Mouse (Mus musculus): ENCODE measurements around the gene Lypd6b.

Lypd6b gene

DNA sequence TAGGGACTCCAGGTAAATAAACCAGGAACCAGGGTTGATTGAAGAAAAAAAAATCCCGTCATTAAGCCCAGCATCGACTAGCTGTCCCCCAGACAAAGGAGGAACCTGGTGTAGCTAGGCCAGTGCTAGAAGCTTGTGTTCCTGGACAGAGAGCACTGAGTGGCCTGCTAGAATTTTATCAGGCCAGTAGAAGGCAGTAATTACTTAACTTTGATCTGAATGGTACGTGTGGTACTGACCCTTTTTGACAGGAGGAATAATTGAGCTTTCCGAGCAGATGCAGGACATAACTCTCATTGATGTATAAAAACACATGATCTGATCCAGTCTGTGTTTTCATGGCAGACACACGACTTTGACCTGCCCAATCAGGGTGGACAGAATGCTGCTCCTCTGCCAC is 154.6 kb downstream of the Lypd6b start:
- no peak for DNase-seq (ENCODE audit: low spot score)

DNA sequence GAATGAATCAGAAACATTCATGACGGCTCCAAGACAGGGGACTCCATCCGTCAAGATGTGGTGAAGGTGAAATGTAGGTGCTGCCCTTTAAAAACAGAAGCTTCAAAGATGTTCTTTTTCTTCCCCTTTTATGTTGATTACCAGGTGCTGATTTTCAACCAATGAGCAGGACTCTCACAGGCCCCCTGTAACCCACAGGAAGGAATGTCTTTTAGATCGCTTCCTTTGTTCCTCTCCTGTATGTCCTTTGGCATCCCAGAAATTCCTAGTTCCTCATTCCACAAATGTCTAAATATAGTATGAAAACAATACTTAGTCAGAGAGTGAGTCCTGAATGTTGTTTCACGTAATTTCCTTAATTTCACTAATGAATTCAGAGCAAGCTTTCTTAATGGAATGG is 164.2 kb downstream of the Lypd6b start:
- no peak for DNase-seq (ENCODE audit: low spot score)

DNA sequence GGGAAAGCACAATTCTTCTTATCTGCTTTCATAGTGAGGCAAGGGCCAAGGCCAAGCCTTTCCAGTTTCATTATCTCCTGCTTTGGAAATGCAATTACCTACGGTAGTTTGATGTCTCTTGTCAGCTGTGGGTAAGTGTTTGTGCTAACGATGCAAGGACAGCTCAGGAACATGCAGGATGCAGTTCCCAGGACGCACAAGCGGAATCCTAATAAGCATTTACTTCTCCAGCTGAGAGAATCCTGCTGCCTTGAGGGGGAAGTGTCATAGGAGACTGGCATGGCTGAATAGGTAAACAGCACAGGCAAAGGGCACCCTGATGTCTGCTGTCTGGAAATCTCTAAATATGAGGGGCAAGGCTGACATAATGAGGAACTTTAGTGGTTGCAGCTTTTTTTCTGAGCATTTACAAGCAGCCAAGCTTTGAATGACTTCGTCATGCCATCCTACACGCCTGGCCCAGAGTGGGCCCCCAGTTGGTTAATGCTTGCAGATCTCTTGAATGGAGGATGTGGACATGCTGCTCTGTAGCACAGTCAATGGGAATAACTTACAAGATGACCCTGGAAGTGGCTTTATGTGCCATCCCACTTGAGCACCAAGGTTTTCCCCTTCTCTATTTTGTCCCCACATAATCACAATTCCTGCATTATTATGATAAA is 165.3 kb downstream of the Lypd6b start:
- no peak for DNase-seq (ENCODE audit: low spot score)

DNA sequence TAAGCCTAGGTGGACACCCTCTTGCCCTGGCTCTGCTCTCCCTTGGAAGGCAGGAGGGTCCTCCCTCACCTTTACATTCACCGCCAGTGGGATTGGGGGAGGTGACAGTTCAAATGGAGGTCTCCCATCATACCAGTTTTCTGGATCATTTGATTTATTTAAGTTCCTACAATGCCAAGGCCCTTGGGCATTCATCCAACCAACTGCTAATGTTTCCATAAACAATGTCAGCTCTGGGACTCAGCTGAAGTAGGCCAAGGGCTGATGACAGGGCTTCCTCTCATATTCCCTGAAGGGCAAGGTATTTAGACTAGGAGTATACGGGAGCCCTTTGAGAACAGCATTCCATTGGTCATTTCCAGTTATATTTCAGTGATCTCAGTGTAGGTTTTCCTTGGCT is 170.0 kb downstream of the Lypd6b start:
- no peak for DNase-seq (ENCODE audit: low spot score)

DNA sequence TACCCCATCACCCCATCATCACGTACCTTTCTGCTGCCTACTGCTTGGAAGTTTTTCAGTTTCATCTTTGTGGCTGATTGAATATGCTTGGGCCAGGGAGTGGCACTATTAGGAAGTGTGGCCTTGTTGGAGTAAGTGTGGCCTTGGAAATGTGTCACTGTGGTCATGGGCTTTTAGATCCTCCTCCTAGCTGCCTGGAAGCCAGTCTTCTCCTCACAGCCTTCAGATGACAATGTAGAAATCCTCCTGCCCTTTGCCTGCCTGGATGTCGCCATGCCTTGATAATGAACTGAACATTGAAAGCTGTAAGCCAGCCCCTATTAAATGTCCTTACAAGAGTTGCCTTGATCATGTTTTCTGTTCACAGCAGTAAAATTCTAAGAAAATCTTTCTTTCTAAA is 174.5 kb downstream of the Lypd6b start:
- DNase-seq (ENCODE audit: low spot score) = no peak

DNA sequence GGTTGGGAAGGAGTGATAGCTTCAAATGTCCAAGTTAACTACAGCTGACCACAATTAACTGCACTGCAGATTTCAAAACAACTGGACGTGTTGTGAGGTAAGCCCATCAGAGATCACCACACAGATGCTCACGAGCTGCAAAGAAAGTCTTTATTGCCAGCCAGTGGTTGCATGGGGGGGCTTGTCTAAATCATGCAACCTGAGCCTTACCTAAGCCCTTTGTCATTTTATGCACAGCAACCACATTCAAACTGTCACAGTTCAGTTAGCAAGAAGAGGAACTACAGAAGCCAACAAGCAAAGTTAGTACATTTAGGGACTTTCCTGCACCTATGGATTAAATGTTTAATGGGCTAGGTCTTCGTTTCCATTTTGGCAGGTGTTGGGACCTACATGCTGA is 177.4 kb downstream of the Lypd6b start:
- DNase-seq (ENCODE audit: low spot score) = no peak

DNA sequence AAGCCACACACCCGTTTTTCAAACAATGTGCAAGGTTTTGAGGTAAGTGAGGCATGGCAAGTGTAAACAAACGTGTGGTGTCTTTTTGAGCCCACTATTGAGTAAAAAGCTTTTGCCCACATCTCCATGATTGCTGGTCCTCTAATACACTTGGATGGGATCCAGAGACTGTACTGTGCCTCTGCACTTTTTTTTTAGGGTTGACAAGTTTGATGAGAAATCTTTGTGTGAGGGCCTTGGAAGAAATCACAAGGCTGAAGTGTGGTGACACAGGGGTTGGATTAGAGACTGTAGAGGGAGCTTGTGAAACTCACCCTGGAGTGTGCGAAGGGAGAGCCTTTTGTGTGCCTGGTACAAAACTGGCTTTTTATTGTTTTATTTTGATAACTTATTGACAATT is 180.3 kb downstream of the Lypd6b start:
- no peak for DNase-seq (ENCODE audit: low spot score)

DNA sequence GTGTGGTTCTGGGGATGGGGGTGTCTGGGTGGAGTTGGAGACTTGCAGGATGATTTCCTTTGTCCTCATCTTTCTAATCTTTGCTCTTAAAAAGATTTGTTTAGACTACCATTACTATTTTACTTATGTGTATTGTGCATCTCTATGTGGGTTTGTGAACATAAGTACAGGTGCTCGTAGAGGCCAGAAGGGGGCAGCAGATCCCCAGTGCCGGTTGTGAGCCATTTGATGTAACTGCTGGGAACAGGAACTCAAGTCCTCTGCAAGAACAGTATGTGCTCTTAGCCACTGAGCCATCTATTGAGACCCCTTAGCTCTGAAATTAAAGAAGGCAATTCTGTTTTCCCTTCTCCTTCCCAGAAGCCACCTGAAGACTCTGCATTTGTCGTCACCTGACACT is 183.5 kb downstream of the Lypd6b start:
- no peak for DNase-seq (ENCODE audit: low spot score)

DNA sequence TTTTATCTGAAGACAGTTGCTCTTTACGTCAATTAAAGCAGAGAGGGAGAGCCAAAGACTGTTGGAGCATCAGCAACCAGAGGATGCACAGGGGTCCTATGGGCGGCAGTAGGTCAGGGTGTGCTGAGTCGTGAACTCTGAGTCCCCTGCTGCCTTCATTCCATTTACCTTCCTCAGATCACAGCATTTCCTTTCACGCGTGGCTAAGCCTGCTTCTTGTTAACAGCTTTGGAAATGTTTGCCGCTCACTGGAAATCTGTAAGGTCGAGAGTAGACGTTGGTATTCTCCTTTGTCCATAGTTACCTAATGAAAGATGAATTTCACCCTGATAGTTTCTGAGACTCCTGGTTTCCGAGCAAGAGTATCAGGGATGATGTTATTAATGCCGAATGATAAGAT is 191.1 kb downstream of the Lypd6b start:
- no peak for DNase-seq (ENCODE audit: low spot score)

DNA sequence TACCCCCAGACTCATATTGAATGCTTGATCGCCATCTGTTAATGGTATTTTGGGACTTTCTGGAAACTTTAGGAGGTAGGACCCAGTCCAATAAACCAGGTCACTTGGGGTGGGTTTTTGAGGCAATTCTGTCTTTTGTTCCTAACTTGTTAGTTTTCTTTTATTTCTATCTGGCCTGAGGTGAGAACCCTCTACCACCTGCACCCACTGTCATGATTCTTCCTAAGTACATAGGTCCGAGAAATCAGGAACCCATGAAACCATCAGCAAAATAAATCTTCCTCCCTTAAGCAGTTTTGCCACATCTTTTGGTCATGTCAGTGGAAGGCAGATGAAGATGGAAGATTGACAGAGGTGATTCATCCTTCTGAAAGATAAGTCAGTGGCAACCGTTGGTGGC is 192.5 kb downstream of the Lypd6b start:
- DNase-seq (ENCODE audit: low spot score) = no peak

DNA sequence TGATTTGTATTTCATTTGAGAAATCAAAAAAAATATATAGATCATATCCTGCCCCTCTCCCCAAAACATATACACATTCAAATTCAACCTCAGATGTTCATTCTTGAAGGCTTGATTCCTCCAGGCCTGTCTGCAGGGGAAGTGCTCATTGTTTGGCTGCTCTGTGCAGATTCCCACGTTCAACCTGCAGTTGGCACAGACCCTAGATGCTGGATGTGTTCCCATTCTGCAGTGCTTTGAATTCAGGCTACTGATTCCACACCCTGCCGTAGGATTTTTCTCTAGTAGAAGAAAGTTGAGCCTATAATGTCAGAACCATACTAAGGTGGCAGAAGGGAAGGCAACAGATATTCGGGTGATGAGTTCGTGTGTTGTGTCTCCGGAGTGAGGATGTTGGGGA is 195.5 kb downstream of the Lypd6b start:
- DNase-seq (ENCODE audit: low spot score) = peak; percentile 7

DNA sequence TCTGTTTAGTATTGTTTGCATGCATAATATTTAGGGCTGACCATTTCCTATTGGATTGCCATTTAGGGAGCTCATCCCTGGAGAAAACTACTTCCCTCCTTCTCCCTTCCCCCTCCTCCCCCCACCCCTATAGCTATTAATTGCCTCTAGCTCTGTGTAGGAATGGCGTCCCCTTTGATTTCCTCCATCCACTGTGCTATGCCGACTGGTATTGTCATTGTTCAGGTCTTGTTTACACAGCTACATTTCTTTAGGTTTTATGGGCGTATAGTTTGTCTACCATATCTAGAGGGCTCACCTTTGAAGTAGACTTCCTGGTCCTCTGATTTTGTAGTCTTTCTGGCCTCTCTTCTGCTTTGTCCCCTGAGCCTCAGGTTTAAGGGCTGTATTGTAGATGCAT is 197.3 kb downstream of the Lypd6b start:
- no peak for DNase-seq (ENCODE audit: low spot score)

DNA sequence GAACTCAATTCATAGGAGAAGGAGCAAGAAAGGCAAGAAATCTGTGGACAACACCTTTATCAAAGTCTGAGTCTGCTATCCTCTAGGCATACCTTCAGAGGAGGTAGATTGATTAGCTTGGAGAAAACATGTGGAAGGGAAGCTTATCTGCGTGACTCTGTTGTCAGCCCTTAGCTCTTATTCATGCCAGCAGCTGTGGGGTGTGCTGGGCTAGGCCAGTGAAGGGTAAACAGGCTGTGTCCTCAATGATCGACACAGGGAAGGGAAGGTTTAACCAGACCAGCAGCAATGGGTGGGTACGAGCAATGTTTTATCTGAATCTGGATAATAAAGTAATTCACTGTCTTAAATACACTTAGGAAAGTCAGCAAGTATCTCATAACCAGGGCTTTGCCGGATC is 208.4 kb downstream of the Lypd6b start:
- no peak for DNase-seq (ENCODE audit: low spot score)

DNA sequence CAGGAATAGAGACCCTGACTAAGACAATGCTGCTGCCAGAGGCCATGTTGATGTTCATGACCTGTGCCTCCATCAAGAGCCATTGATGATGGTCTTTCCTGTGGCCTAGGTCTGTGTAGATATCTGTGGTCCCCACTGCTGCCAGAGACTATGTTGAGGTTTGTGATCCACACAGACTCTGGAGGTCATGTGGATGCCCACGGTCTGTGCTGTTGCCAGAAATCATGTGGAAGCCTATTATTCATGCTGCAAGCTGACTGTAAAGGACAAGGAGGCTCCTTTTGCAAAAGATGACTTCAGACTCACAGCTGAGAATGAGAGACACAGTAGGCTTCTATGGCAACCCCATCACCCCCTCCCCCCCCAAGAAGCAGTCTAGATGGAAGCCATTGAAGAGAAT is 209.7 kb downstream of the Lypd6b start:
- DNase-seq (ENCODE audit: low spot score) = peak; percentile 34

Measured in layer of hippocampus, adult 11-12 months (tissue).